Mouse (Mus musculus) WW6 (cell line): ENCODE data around the gene Crtap.

Experiments
- DNase-seq: peaks from one replicate; pipeline ENCODE4 v3.0.0-alpha.2; 2013; ENCODE audit warnings: low read depth, low spot score

Gene Crtap

DNA sequence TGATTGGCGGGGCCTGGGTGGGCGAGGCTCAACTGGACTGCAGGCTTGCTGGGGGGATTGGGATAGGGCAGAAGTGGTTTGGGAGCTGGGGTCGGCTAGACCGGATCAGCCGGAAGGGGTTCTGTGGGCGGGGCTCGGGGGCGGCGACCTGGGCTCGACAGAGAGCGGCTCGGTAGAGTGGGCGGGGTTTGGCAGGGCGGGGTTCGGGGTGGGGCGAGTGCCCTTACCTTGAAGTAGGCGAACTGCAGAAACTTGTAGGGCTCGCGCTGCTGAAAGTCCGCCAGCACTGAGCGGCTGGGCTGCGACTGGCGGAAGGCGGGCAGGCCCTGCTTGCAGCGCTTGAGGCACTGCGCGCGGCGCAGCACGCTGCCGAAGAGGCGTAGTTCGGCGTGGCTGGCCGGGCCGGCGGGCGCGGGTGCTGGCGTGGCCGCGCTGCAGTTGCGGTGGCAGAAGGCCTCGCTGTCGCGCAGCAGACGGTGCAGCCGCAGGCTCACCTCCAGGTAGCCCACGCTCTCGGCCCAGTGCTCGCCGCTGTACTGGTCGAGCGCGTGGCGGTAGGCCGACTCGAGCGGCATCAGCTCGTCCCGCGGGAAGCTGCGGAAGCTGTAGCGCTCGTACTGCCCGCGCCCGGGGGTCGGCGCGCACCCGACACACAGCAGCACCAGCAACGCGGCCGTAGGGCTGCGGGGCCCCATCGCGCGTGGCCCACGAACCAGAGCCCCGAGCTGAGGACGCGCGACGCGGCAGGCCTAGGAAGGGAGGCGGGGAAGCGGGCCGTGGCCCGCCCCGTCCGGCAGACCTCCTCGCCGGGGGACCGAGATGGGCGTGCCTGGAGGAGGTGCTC lies at the start of gene Crtap:
Gene Crtap, minus strand, starts transcription at position 771 of the 844 bp plus-strand sequence.
- peak; percentile 72 for DNase-seq

DNA sequence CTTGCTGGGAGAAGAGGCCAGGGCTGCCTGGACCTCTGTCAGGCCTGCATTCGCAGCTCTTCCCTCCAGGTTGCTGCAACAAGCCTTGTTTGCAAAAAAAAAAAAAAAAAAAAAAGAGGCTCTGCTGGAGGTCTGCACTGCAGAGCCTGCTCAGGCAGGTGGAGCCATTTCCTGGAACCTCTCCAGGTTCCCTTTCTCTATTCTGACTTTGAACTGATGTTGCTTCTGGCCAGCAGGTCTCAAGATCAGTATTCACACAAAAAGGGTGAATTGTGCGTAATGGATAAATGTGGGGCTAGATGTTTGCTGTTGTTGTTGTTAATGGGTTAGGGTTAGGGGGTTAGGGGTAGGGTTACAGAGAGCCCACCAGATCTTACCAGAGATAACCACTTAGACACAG lies 45.2 kb upstream of the Crtap start:
- no peak for DNase-seq

- DNase-seq: no peak
Observed at GRCm38 (mm10) chr9:114428103-114428834, 37.8 kb upstream of the Crtap start.

GRCm38 (mm10) chr9:114427425-114427824 lies 37.0 kb upstream of the Crtap start:
- no peak for DNase-seq

DNA sequence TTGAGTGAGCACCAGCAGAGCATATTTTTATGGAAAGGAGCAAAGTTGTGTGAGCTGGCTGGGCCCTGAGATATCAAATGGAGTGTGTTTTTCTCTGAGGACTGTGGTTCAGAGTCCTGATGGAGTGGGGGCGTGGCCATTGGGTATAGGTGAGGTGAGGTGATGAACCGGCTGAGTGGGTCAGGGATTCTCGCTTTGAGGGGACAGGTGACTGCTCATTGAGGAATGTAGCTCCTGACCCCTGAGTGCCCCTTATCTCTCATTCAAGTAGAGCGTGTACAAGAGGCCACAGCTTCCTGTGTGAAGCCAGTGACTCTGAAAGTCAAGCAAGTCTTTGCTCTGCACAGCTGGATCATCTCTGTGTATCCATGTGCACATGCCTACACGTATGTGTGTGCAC lies 35.7 kb upstream of the Crtap start:
- DNase-seq: no peak

GRCm38 (mm10) chr9:114425576-114425975 lies 35.1 kb upstream of the Crtap start:
- DNase-seq: no peak

DNA sequence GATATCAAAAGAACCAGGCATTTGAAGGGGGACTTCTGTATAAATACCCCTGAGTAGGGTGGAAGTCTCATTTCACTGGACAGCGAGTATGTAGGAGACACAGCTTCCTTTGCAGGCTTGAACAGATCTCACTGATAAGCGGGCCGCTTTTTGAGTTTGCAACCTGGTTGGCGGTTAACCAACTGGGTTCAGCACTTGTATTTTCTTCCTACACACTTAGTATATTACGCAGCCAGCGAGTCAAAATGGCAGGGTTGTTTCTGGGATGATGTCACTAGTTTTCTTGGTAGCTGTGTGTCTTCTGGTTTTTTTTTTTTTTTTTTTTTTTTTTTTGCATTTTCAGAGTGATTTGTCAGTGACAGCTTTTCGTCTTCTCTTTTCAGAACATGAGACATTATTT lies 31.3 kb upstream of the Crtap start:
- DNase-seq: no peak

GRCm38 (mm10) chr9:114421045-114421444 lies 30.6 kb upstream of the Crtap start:
- no peak for DNase-seq

- no peak for DNase-seq
Observed at GRCm38 (mm10) chr9:114420443-114420842, 30.0 kb upstream of the Crtap start.

GRCm38 (mm10) chr9:114418187-114418586 lies 27.7 kb upstream of the Crtap start:
- peak; percentile 61 for DNase-seq

GRCm38 (mm10) chr9:114416646-114417517 lies 26.4 kb upstream of the Crtap start:
- DNase-seq: no peak

DNA sequence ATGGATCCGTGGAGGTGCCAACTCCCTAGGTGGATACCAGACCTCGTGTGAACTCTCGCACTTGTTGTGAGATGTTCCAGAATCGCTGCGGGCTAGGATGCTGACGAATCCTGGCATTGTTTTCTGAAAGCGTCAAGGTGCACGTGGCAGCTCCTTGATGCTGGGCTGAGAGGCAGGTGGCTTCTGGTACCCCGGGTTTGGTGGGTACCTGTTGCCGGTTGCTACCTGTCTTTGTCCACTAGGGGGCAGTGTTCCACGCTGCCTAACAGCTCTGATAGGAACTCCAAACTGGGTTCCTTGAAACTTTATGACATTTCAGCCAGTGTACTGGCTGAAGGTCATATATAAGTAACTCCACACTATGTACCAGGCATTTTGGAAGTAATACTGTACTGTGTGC lies 25.2 kb upstream of the Crtap start:
- peak; percentile 65 for DNase-seq

- DNase-seq: no peak
Observed at GRCm38 (mm10) chr9:114413866-114414265, 23.4 kb upstream of the Crtap start.

- DNase-seq: no peak
Observed at GRCm38 (mm10) chr9:114412406-114412805, 21.9 kb upstream of the Crtap start.

- no peak for DNase-seq
Observed at GRCm38 (mm10) chr9:114411295-114411694, 20.8 kb upstream of the Crtap start.

GRCm38 (mm10) chr9:114410313-114410862 lies 19.9 kb upstream of the Crtap start:
- no peak for DNase-seq

GRCm38 (mm10) chr9:114407676-114408075 lies 17.2 kb upstream of the Crtap start:
- DNase-seq: no peak

GRCm38 (mm10) chr9:114401685-114402080 lies 11.2 kb upstream of the Crtap start:
- no peak for DNase-seq

DNA sequence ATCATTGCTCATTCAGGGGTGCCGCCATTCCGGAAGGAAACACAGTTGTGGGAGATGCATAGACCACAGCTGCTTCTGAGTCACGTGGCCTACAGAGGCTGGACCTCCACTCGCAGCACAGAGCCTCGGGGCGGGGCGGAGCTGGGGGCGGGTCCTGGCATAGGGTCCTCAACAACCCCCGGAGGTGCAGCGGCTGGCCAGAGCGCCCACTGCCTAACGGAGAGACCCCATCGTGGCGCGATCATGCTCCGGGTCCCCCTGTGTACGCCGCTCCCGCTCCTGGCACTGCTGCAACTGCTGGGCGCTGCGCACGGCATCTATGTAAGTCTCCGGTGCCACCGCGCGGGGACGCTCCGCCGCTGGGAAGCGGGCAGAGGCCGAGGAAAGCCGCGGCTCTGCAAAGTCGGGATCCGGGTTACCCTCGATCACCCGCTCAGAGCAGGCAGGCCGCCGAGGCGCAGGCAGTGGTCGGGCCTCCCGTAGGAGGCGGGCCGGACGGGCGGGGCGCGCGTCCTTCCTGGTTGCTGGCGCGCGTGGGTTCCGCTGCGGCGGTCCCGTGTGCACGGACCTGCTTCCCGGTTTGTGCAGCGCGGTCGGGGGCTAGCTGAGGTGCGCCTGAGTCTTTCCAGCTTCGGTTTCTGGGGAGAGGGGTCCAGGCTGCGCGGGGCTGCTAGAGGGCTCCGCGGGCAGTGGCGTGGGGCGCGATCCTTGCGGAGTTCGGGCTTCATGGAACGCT lies 10.6 kb upstream of the Crtap start, which contains the start of the genes Glb1 and Tmppe:
Gene Glb1, plus strand, starts transcription at position 128 of the 736 bp plus-strand sequence.
Gene Tmppe, plus strand, starts transcription at position 157 of the 736 bp plus-strand sequence.
- peak; percentile 85 for DNase-seq

GRCm38 (mm10) chr9:114400588-114400948 lies 10.1 kb upstream of the Crtap start:
- DNase-seq: no peak

- DNase-seq: no peak
Observed at GRCm38 (mm10) chr9:114399680-114400079, 9.2 kb upstream of the Crtap start.
